Mouse (Mus musculus) ovary, postnatal 10 days (tissue): ENCODE data around the gene 2200002J24Rik.

Source experiments
- DNase-seq: peaks from one replicate; pipeline ENCODE4 v3.0.0; 2022; ENCODE audit warnings: low spot score

2200002J24Rik gene

GRCm38 (mm10) chr7:30698589-30698988 is at the start of gene 2200002J24Rik:
TSS of gene 2200002J24Rik (plus strand) at chr7:30698926.
- no peak for DNase-seq

- DNase-seq, result peak; percentile 96
Observed at GRCm38 (mm10) chr7:30649591-30650540, 48.9 kb upstream of the 2200002J24Rik start, which contains the start of gene Rbm42. TSS of gene Rbm42 (minus strand) at chr7:30650317.

- DNase-seq, result peak; percentile 78
Observed at GRCm38 (mm10) chr7:30664529-30665200, 34.1 kb upstream of the 2200002J24Rik start, which contains the start of gene Haus5. TSS of gene Haus5 (minus strand) at chr7:30664994.

- no peak for DNase-seq
Observed at GRCm38 (mm10) chr7:30665321-30665720, 33.4 kb upstream of the 2200002J24Rik start.

GRCm38 (mm10) chr7:30669229-30669628 is 29.5 kb upstream of the 2200002J24Rik start:
- DNase-seq, result no peak

GRCm38 (mm10) chr7:30671480-30671879 is 27.2 kb upstream of the 2200002J24Rik start, which contains the start of gene Pmis2:
TSS of gene Pmis2 (minus strand) at chr7:30671605.
- no peak for DNase-seq

- no peak for DNase-seq
Observed at GRCm38 (mm10) chr7:30678263-30678975, 20.3 kb upstream of the 2200002J24Rik start.

- DNase-seq, result no peak
Observed at GRCm38 (mm10) chr7:30681897-30682296, 16.8 kb upstream of the 2200002J24Rik start.

GRCm38 (mm10) chr7:30683425-30683824 is 15.3 kb upstream of the 2200002J24Rik start:
- no peak for DNase-seq

GRCm38 (mm10) chr7:30688325-30688724 is 10.4 kb upstream of the 2200002J24Rik start:
- DNase-seq, result no peak

GRCm38 (mm10) chr7:30698101-30698500 is 625 bp upstream of the 2200002J24Rik start:
- no peak for DNase-seq

GRCm38 (mm10) chr7:30706214-30706882 is 7.6 kb downstream of the 2200002J24Rik start:
- no peak for DNase-seq

- DNase-seq, result no peak
Observed at GRCm38 (mm10) chr7:30707441-30707840, 8.7 kb downstream of the 2200002J24Rik start.

- no peak for DNase-seq
Observed at GRCm38 (mm10) chr7:30711942-30712341, 13.2 kb downstream of the 2200002J24Rik start, which contains the start of gene Atp4a. TSS of gene Atp4a (plus strand) at chr7:30712209.

- DNase-seq, result no peak
Observed at GRCm38 (mm10) chr7:30717006-30717715, 18.4 kb downstream of the 2200002J24Rik start.

- DNase-seq, result no peak
Observed at GRCm38 (mm10) chr7:30717716-30718046, 19.0 kb downstream of the 2200002J24Rik start.

GRCm38 (mm10) chr7:30719669-30720068 is 20.9 kb downstream of the 2200002J24Rik start:
- DNase-seq, result no peak

- no peak for DNase-seq
Observed at GRCm38 (mm10) chr7:30721286-30721685, 22.6 kb downstream of the 2200002J24Rik start.

- DNase-seq, result no peak
Observed at GRCm38 (mm10) chr7:30723274-30723953, 24.7 kb downstream of the 2200002J24Rik start.

- no peak for DNase-seq
Observed at GRCm38 (mm10) chr7:30728214-30728613, 29.5 kb downstream of the 2200002J24Rik start.
